Mouse (Mus musculus): Measurements from ENCODE around the gene Map3k4. TPM values are rescaled to one million over a fixed set of nuclear protein-coding genes. Genes with fewer than 3 reads are reported as not detected.
"Not testable (repeated sequence)": the region's sequence is repeated elsewhere in the genome, so short reads cannot be mapped to it uniquely, and the experiment has no call there.

Gene Map3k4
- polyA plus RNA-seq, 1 experiment from 2014 or later, result 35.6 TPM

- Histone ChIP-seq H3K4me3 (ENCODE audit: low read depth, low read length) (no peak overlapping the region), H3K4me2 (replicated peaks; ENCODE audit: low read depth) (no peak overlapping the region), H3K9ac (ENCODE audit: low read length) (no peak overlapping the region), H3K9me3 (ENCODE audit: control insufficient read depth, low read length) (no peaks in the 10 kb centered on the region), H3K27ac (replicated peaks) (no peak overlapping the region), H3K4me1 (replicated peaks; ENCODE audit: control insufficient read depth, insufficient read depth) (peaks cover 6% of the 10 kb centered on the region; the same call in 1 of the 2 replicates), H3K36me3 (ENCODE audit: control insufficient read depth, insufficient read depth, low read length) (no peaks in the 10 kb centered on the region), H3K27me3 (ENCODE audit: control insufficient read depth, insufficient read depth, low read length) (no peaks in the 10 kb centered on the region)
- 79% methylated on average over 6 of the region's 6 CpGs for WGBS
- TF ChIP-seq CTCF (IDR thresholded peaks at IDR 0.05; ENCODE audit: low read depth), result no peak
- TF ChIP-seq EP300 (optimal IDR thresholded peaks at IDR 0.05), result no peak
- ATAC-seq (ENCODE audit: low FRiP score, low TSS enrichment) (no peak), DNase-seq (ENCODE audit: low spot score) (no peak)
Observed at GRCm38 (mm10) chr17:12293571-12293970, 25.0 kb downstream of the Map3k4 start.

- Histone ChIP-seq H3K9me3 (ENCODE audit: control insufficient read depth, low read length) (no peaks in the 10 kb centered on the region), H3K36me3 (ENCODE audit: control insufficient read depth, insufficient read depth, low read length) (no peaks in the 10 kb centered on the region), H3K27ac (replicated peaks) (no peak overlapping the region), H3K4me3 (ENCODE audit: low read depth, low read length) (no peak overlapping the region), H3K9ac (ENCODE audit: low read length) (no peak overlapping the region), H3K27me3 (ENCODE audit: control insufficient read depth, insufficient read depth, low read length) (no peaks in the 10 kb centered on the region), H3K4me1 (replicated peaks; ENCODE audit: control insufficient read depth, insufficient read depth) (peaks cover 6% of the 10 kb centered on the region; the same call in 1 of the 2 replicates), H3K4me2 (replicated peaks; ENCODE audit: low read depth) (no peak overlapping the region)
- 78% methylated on average over 8 of the region's 8 CpGs for WGBS
- ATAC-seq (ENCODE audit: low FRiP score, low TSS enrichment) (no peak), DNase-seq (ENCODE audit: low spot score) (no peak)
- TF ChIP-seq EP300 (optimal IDR thresholded peaks at IDR 0.05), result no peak
- no peak for TF ChIP-seq CTCF (IDR thresholded peaks at IDR 0.05; ENCODE audit: low read depth)
Observed at GRCm38 (mm10) chr17:12292877-12293276, 25.7 kb downstream of the Map3k4 start.

DNA sequence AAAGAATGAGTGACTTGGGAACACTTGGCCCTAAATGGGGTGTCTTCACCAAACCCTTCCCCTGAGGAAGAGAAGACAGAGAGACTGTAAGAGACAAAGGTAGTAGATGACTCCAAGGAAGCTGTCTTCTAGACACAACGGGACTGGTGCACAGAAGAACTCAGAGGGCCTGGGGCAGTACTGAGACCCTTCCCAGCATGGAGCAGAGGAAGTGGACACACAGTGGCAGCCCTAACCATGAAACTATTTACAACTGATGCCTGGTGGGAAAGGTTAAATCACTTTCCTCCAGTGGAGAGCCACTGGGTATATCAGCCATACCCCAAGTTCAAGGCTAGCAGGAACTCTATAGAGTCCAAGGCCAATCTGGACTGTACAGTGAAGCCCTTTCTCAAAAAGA lies 26.2 kb downstream of the Map3k4 start:
- WGBS, result 91% methylated on average over 1 of the region's 1 CpGs
- Histone ChIP-seq H3K27ac (replicated peaks) (no peak overlapping the region), H3K9me3 (ENCODE audit: control insufficient read depth, low read length) (no peaks in the 10 kb centered on the region), H3K4me3 (ENCODE audit: low read depth, low read length) (no peak overlapping the region), H3K27me3 (ENCODE audit: control insufficient read depth, insufficient read depth, low read length) (no peaks in the 10 kb centered on the region), H3K4me1 (replicated peaks; ENCODE audit: control insufficient read depth, insufficient read depth) (peaks cover 6% of the 10 kb centered on the region; the same call in 1 of the 2 replicates), H3K9ac (ENCODE audit: low read length) (no peak overlapping the region), H3K4me2 (replicated peaks; ENCODE audit: low read depth) (no peak overlapping the region), H3K36me3 (ENCODE audit: control insufficient read depth, insufficient read depth, low read length) (no peaks in the 10 kb centered on the region)
- no peak for ATAC-seq (ENCODE audit: low FRiP score, low TSS enrichment)
- TF ChIP-seq EP300 (optimal IDR thresholded peaks at IDR 0.05) (no peak), CTCF (IDR thresholded peaks at IDR 0.05; ENCODE audit: low read depth) (no peak)
- DNase-seq (ENCODE audit: low spot score), result no peak

GRCm38 (mm10) chr17:12291151-12291550 lies 27.4 kb downstream of the Map3k4 start:
- Histone ChIP-seq H3K27me3 (ENCODE audit: control insufficient read depth, insufficient read depth, low read length) (no peaks in the 10 kb centered on the region), H3K36me3 (ENCODE audit: control insufficient read depth, insufficient read depth, low read length) (no peaks in the 10 kb centered on the region), H3K4me2 (replicated peaks; ENCODE audit: low read depth) (no peak overlapping the region), H3K4me3 (ENCODE audit: low read depth, low read length) (no peak overlapping the region), H3K9me3 (ENCODE audit: control insufficient read depth, low read length) (no peaks in the 10 kb centered on the region), H3K4me1 (replicated peaks; ENCODE audit: control insufficient read depth, insufficient read depth) (no peaks in the 10 kb centered on the region), H3K9ac (ENCODE audit: low read length) (no peak overlapping the region), H3K27ac (replicated peaks) (no peak overlapping the region)
- TF ChIP-seq CTCF (IDR thresholded peaks at IDR 0.05; ENCODE audit: low read depth) (no peak), EP300 (optimal IDR thresholded peaks at IDR 0.05) (no peak)
- ATAC-seq (ENCODE audit: low FRiP score, low TSS enrichment) (no peak), DNase-seq (ENCODE audit: low spot score) (no peak)
- 79% methylated on average over 7 of the region's 7 CpGs for WGBS

GRCm38 (mm10) chr17:12290735-12291134 lies 27.9 kb downstream of the Map3k4 start:
- Histone ChIP-seq H3K4me3 (ENCODE audit: low read depth, low read length) (no peak overlapping the region), H3K27me3 (ENCODE audit: control insufficient read depth, insufficient read depth, low read length) (no peaks in the 10 kb centered on the region), H3K9me3 (ENCODE audit: control insufficient read depth, low read length) (no peaks in the 10 kb centered on the region), H3K9ac (ENCODE audit: low read length) (no peak overlapping the region), H3K36me3 (ENCODE audit: control insufficient read depth, insufficient read depth, low read length) (no peaks in the 10 kb centered on the region), H3K4me2 (replicated peaks; ENCODE audit: low read depth) (no peak overlapping the region), H3K4me1 (replicated peaks; ENCODE audit: control insufficient read depth, insufficient read depth) (no peaks in the 10 kb centered on the region), H3K27ac (replicated peaks) (no peak overlapping the region)
- DNase-seq (ENCODE audit: low spot score) (no peak), ATAC-seq (ENCODE audit: low FRiP score, low TSS enrichment) (peak; percentile 58; the same call in 1 of the 2 replicates)
- 29% methylated on average over 10 of the region's 10 CpGs for WGBS
- no peak for TF ChIP-seq CTCF (IDR thresholded peaks at IDR 0.05; ENCODE audit: low read depth)
- TF ChIP-seq EP300 (optimal IDR thresholded peaks at IDR 0.05), result no peak

GRCm38 (mm10) chr17:12289836-12290235 lies 28.8 kb downstream of the Map3k4 start:
- H3K4me2 ChIP-seq (replicated peaks; ENCODE audit: low read depth); ATAC-seq (ENCODE audit: low FRiP score, low TSS enrichment); H3K9me3 ChIP-seq (ENCODE audit: control insufficient read depth, low read length); H3K27ac ChIP-seq (replicated peaks); H3K4me1 ChIP-seq (replicated peaks; ENCODE audit: control insufficient read depth, insufficient read depth); H3K27me3 ChIP-seq (ENCODE audit: control insufficient read depth, insufficient read depth, low read length); H3K36me3 ChIP-seq (ENCODE audit: control insufficient read depth, insufficient read depth, low read length); H3K4me3 ChIP-seq (ENCODE audit: low read depth, low read length); DNase-seq (ENCODE audit: low spot score); H3K9ac ChIP-seq (ENCODE audit: low read length): not testable (repeated sequence)
- 59% methylated on average over 1 of the region's 1 CpGs for WGBS
